9 mouse cellular contexts compared by ENCODE assay signal in genomic region chr17:24644030-24644715, GRCm38 (mm10). TPM values are rescaled to one million over a fixed set of nuclear protein-coding genes. Genes with fewer than 3 reads are reported as not detected.
DNase-seq lines count a peak whose midpoint lies in the region; ATAC-seq and TF ChIP-seq lines count a peak whose summit lies in the region.
"Had no signal": no experiment of that assay in that cellular context is flagged by ENCODE, and none has a peak within 500 bp of the region (broad histone marks: within the 10 kb centered on the region; RNA-seq: fewer than 3 reads in every experiment).

No protein-coding gene starts in this region.

- DNase-seq in kidney, adult 11 months: peak; percentile 51
- DNase-seq in kidney, adult 8-10 months: no peak
- DNase-seq in heart, postnatal 4 days: peak; percentile 52
- no peak for DNase-seq in cerebellum, adult 9-10 months
- no peak for DNase-seq in cerebellum, postnatal 10 days
- DNase-seq in frontal cortex, adult 2 months (ENCODE audit: extremely low spot score in 1 of 2, low spot score in 1 of 2): no peak

- H3K36me3 ChIP-seq in limb, embryonic 15.5 days: peaks cover 31% of the 10 kb centered on the region

- H3K4me3 ChIP-seq in limb, embryonic 15.5 days: no peak overlapping the region
- H3K4me3 ChIP-seq in olfactory bulb, adult 2 months (ENCODE audit: insufficient read depth, low read depth, low read length): no peak overlapping the region; the same call in 1 of the 2 replicates

- no peak overlapping the region for H3K4me2 ChIP-seq in limb, embryonic 15.5 days

- 30% methylated on average over 7 of the region's 7 CpGs for WGBS in limb, embryonic 15.5 days
- 51% methylated on average over 7 of the region's 7 CpGs for WGBS in olfactory bulb, adult 2 months

- peaks cover 63% of the 10 kb centered on the region for H3K4me1 ChIP-seq in limb, embryonic 15.5 days
- H3K4me1 ChIP-seq in olfactory bulb, adult 2 months (ENCODE audit: control insufficient read depth, insufficient read depth, low read length): peaks cover 68% of the 10 kb centered on the region

- no peaks in the 10 kb centered on the region for H3K9me3 ChIP-seq in limb, embryonic 15.5 days

- no peak for TF ChIP-seq POLR2A in olfactory bulb, adult 2 months (IDR thresholded peaks at IDR 0.05; ENCODE audit: insufficient read depth, low read depth, low read length)

- H3K27ac ChIP-seq in limb, embryonic 15.5 days: peak overlapping the region; percentile 81
- H3K27ac ChIP-seq in olfactory bulb, adult 2 months (ENCODE audit: insufficient read depth, low read depth, low read length): peak overlapping the region; percentile 95

- no peak for TF ChIP-seq CTCF in olfactory bulb, adult 2 months (IDR thresholded peaks at IDR 0.05; ENCODE audit: insufficient read depth, low read depth, low read length)

- no peak for ATAC-seq in limb, embryonic 15.5 days (ENCODE audit: insufficient number of reproducible peaks, low FRiP score, low TSS enrichment, low read depth)

- no peak overlapping the region for H3K9ac ChIP-seq in limb, embryonic 15.5 days

- no peaks in the 10 kb centered on the region for H3K27me3 ChIP-seq in limb, embryonic 15.5 days

RNA-seq across cellular contexts. Expression of gene Slc9a3r2, which starts 6.0 kb away (rescaled TPM):
- 10 to 100 TPM; 61.8 to 75.0 TPM for total RNA-seq in heart, postnatal 4 days (2021)
- polyA plus RNA-seq in limb, embryonic 15.5 days (2015; fragmentation: Nextera tagmentation; extraction: Ambion mirVana): 56.5 and 57.7 TPM in 2 replicates
- polyA plus RNA-seq in olfactory bulb, adult 2 months (2012; ENCODE audit: insufficient read depth, insufficient read length, low replicate concordance, missing spikeins): not detected in 2 replicates
- 80.5 and 83.9 TPM in 2 replicates for polyA plus RNA-seq in frontal cortex, adult 2 months (2012; rRNA removed)

RNA-seq across cellular contexts. Expression of gene Nthl1, which starts 11.7 kb away (rescaled TPM):
- 1 to 10 TPM; 4.0 TPM for total RNA-seq in heart, postnatal 4 days (2021)
- 20.9 and 21.3 TPM in 2 replicates for polyA plus RNA-seq in limb, embryonic 15.5 days (2015; fragmentation: Nextera tagmentation; extraction: Ambion mirVana)
- not detected in 2 replicates for polyA plus RNA-seq in olfactory bulb, adult 2 months (2012; ENCODE audit: insufficient read depth, insufficient read length, low replicate concordance, missing spikeins)
- 8.8 and 10.7 TPM in 2 replicates for polyA plus RNA-seq in frontal cortex, adult 2 months (2012; rRNA removed)

RNA-seq across cellular contexts. Expression of gene Tsc2, which starts 11.7 kb away (rescaled TPM):
- total RNA-seq in heart, postnatal 4 days (2021): 10 to 100 TPM; 82.9 to 87.9 TPM
- polyA plus RNA-seq in limb, embryonic 15.5 days (2015; fragmentation: Nextera tagmentation; extraction: Ambion mirVana): 49.9 and 54.0 TPM in 2 replicates
- 286 TPM in 1 of 2 replicates, not detected in the other for polyA plus RNA-seq in olfactory bulb, adult 2 months (2012; ENCODE audit: insufficient read depth, insufficient read length, low replicate concordance, missing spikeins)
- polyA plus RNA-seq in frontal cortex, adult 2 months (2012; rRNA removed): 175 and 194 TPM in 2 replicates

RNA-seq across cellular contexts. Expression of gene Npw, which starts 14.1 kb away (rescaled TPM):
- total RNA-seq in heart, postnatal 4 days (2021): not detected
- polyA plus RNA-seq in limb, embryonic 15.5 days (2015; fragmentation: Nextera tagmentation; extraction: Ambion mirVana): not detected in 2 replicates
- not detected in 2 replicates for polyA plus RNA-seq in olfactory bulb, adult 2 months (2012; ENCODE audit: insufficient read depth, insufficient read length, low replicate concordance, missing spikeins)
- 0.65 TPM in 1 of 2 replicates, not detected in the other for polyA plus RNA-seq in frontal cortex, adult 2 months (2012; rRNA removed)
- total RNA-seq: hematopoietic stem cell, adult 5-6 weeks had no signal

RNA-seq across cellular contexts. Expression of gene Zfp598, which starts 25.3 kb away (rescaled TPM):
- 10 to 100 TPM; 26.0 to 26.6 TPM for total RNA-seq in heart, postnatal 4 days (2021)
- 21.4 and 22.1 TPM in 2 replicates for polyA plus RNA-seq in limb, embryonic 15.5 days (2015; fragmentation: Nextera tagmentation; extraction: Ambion mirVana)
- not detected in 2 replicates for polyA plus RNA-seq in olfactory bulb, adult 2 months (2012; ENCODE audit: insufficient read depth, insufficient read length, low replicate concordance, missing spikeins)
- 53.8 and 59.4 TPM in 2 replicates for polyA plus RNA-seq in frontal cortex, adult 2 months (2012; rRNA removed)

Comparison
In these comparisons a context has a peak if more than half of its experiments do, and no peak if none do; other contexts are left out.
1. DNase-seq: peak in kidney, adult 11 months (single experiment) and heart, postnatal 4 days (single experiment); none in kidney, adult 8-10 months (0 of 2), cerebellum, adult 9-10 months (single experiment), cerebellum, postnatal 10 days (0 of 2) and frontal cortex, adult 2 months (0 of 2).
2. RNA of gene Slc9a3r2, which starts 6.0 kb away (polyA plus RNA-seq): 80.5 to 83.9 TPM in frontal cortex, adult 2 months and 56.5 to 57.7 TPM in limb, embryonic 15.5 days; not detected in olfactory bulb, adult 2 months; every median in the first group is over 10 times any median in the second.